Mouse (Mus musculus): Measurements from ENCODE around the gene Tshz2. TPM values are rescaled to one million over a fixed set of nuclear protein-coding genes. Genes with fewer than 3 reads are reported as not detected.
A peak's percentile ranks its signal among the peaks of the same experiment; 100 is the strongest.

Gene Tshz2
- total RNA-seq, 2 experiments from 2014 or later = 39.5 to 51.4 TPM

DNA sequence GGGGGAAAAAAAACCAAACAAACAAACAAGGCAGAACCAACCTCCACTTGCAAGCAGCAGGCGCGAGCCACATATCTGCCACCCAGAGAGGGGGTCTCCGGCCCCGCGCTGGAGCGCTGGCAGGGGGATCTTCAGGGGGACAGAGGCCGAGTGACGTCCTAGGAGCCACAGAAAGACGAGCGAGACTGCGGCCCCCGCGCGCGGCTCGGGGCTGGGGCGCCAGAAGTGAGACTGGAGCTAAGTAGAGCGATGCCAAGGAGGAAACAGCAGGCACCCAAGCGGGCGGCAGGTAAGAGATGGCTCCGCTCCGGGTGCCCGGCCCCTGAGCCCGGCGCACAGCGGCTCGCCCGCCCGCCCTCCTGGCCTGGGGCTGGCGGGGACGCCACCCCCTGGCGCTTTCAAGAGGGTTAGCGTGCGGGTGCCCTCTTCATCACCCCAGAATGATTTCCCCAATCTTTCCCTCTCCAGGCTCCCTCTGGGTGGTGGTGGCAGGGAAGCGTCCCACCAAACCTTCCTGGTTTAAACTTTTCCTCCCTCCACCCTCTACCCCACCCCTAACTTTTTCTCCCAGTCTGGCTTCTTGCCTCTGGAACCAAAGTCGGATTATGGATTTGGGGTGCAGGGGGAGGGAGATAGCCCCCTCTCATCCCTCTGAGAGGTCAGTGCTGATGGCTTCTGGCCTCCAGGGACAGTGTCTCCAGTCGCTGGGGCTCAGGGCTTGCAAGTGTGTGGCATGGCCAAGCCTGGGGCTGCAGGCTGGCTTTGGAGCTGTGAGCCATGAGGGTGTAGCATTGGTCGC is 877 bp downstream of the Tshz2 start:
- DNase-seq = peak; percentile 37 to 54

DNA sequence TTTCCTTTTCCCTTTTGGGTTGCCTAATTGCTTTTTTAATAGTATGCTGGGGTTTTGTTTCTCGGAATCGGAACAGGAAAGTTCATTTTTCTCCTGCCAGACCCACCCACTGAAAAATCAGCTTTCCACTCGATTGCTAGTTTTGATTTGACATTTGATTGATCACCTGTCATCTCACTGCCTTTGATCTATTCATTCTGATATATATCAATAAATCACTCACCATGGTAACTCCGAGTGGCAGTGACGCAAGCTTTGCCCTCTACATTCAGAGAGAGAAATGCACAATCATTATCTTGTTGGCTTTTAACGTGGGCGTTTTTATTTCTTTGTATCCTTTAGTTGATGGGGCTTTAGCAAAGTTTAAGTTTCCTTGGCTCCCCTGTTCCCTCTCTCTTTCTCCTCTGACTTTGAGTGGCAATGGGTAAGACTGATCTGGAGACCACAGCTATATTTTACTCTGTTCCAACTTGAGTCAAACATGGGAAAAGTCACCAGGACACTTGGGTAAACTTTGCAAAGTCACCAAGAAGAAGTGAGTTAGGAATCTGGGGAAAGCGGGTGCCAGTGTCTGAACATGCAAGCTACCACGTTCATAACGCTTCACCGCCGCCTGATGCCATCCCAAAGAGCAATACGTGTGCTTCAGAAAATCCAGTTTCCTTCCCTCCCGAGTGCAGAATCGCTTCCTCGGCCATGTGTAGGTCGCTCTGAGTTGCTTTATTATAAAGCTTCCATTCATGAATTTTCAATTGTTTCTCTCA is 2.0 kb downstream of the Tshz2 start:
- peak in 1 of 2 experiments; percentile 20 for DNase-seq

DNA sequence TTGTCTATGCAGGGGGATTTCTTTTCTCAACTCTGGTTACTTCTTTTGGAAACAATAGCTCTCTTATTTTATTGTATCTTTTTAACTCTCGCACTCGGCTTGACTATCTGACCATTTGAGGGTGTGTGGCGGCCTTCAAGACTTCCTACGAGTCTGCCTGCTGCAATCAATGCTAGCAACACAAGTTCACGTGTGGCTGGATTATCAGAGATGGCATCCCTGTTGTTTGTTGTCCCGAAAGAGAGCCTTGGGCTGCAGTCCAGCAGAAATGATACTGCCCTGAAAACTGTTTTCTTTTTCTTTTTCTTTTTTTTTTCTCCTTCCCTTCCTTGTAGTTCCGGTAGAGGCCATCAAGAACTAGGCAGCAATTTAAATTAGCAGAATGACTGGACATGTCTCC is 2.6 kb downstream of the Tshz2 start:
- DNase-seq = no peak

DNA sequence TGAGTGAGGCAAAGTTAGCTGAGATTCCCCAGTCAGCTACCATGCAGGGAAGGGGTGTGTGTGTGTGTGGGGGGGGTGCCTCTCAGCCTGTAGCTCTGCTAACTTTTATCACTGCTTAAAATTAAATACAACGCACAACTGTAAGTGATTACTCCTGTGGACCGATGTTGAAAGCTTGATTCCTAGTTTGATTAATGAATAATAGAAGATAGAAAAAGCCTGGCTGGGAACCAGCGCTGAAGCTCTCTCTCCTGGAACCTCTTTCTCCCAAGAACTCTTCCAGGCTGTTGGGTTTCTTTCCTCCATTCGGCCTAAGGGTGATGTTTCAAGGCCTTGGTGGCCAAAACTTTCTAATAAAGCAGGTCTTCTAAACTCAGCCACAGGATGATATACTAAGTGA is 3.6 kb downstream of the Tshz2 start:
- no peak for DNase-seq

DNA sequence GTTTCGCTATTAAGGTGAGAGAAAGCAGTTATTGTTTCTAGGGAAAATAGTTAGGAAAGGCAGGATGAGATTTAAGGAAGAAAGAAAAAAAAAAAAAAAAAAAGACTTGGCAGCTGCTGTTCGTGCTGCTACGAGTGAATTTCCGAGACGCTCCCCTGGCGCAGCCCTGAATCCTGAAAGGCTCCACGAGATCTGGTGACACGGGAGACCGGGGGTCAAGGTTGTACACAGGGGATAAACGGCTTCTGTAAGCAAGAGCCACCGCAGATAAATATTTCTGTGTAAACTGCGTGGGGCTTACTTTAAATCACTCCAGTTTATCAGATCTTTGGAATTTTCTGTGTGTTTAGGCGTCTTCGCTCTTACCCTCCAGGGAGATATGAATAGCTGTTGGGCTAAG is 8.7 kb downstream of the Tshz2 start:
- peak in 1 of 2 experiments; percentile 25 for DNase-seq

DNA sequence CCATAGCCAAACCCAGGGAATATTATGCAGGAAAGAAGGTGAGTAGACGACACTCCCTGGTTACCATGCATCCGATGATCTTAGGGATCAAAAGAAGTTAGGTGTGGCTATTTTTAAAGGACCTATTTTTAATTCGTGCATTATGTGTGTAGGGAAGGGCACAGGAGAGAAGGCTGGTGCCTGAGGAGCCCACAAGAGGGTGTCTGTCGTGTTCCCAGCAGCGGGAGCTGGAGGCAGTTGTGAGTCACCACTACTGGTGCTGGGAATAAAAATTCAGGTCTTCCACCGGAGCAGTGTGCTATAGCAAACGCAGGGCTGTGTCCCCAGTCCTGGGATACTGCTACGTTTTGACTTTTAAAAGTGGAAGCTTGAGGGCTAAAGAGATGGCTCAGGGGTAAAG is 9.6 kb downstream of the Tshz2 start:
- DNase-seq = no peak

DNA sequence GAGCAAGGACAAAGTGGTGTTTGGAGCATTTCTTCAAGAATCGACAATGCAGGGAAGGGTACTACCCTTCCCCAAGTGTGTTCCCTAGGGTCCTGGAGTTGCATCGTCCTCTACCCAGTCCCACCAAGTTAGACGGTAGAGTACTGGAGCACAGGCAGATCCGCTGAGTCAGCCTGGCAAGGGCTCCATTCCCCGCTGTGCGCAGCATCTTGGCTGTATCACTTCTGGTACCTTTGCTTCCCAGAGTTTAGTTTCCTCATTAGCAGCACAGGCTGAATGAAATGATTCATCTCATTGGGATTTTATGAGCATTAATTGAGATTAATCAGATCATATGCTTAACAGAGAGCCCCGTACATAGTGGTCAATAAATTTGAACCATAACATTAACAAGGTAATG is 14.3 kb downstream of the Tshz2 start:
- no peak for DNase-seq

DNA sequence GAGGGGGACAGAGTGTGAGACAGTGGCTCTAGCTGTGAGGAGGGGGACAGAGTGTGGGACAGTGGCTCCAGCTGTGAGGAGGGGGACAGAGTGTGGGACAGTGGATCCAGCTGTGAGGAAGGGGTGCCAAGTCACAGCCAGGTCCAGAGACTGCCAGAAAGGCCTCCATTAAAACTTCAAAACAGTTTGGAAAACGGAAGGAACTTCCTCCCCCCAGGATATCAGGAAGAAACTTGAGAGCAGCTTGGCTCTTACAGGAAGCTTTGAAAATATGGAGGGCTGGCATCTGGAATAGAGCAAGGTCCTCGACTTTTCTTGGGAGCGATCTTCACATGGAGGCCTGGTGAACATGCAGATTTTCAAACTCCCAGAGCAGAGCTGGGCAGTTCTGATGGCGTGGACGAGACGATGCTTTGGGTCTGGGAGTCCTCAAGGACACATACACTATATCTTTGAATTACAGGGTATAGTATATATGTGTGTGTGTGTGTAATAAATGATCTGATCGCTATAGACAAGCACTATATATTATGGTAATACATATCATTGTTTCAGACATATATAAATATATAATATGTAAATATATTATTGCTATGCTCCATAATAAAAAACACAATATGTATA is 16.6 kb downstream of the Tshz2 start:
- no peak for DNase-seq

DNA sequence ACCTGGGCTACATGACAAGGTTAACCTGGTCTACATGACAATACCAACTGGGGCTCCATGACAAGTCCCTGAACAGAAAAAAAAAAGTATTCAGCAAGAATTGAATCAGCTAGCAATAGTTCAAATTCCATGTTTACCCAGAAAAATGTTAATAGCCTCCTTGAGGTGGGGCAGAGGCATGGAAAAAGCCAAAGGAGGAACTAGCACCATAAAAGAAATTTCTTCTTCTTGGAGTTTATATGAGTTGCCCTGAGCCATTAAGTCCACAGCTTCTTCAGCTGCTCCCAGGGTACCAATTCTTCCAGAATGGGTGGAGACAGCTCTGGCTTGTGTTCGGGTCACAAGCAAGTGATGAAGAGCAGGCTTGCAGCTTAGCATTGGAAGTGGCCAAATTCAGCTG is 20.5 kb downstream of the Tshz2 start:
- DNase-seq = no peak

DNA sequence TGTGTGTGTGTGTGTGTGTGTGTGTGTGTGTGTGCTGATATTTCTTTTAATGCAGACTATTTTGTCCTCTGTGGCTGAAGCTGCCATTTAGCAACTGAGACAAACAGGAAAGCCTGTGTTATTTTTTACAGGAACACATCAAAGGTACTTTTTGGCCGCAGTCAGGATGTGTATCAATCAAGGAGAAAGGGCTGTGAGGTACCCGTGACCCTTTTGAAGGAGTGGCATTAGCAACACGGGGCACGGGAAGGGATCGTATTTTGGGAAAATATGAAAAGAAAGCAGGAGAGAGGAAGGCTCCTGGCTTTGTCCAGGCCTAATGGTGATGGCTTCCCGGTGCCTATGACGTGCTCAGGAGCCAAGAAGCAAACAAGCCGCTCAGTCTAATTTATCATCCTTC is 31.0 kb downstream of the Tshz2 start:
- DNase-seq = no peak

DNA sequence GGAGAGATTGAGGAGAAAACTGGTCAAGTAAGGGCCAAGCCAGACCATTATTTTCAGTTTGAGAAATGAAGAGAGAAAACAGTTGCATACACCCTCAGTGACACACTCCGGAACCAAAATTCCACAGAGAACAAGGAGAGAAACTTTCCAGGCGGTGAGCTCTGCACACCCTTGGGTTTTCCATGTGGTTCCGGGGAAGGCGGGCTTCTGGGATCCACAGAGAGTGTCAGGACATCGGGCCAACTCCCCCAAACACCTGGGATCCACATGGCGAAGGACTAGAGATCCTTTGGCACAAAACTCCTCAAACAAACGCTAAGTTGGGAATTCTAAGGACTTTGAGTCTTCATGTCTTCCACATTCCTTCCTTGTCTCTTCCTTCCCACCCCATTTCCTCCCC is 38.5 kb downstream of the Tshz2 start:
- DNase-seq = no peak

DNA sequence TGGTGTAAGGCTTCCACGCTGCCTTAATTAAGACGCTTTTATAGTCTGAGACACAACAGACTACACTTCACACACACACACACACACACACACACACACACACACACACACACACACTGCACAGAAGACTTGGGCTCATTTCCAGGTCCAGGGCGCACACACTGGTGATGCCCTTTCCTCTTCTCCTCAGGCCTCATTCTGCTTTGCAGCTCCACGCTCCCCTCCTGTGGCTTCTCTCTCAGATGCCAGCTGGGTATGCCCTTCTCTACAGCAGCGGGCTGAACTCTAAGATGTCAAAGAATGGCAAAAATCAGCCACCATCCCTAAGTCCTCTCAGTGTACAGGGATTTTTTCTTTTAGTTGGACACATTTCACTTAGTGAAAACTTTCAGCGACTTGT is 41.0 kb downstream of the Tshz2 start:
- DNase-seq = no peak

DNA sequence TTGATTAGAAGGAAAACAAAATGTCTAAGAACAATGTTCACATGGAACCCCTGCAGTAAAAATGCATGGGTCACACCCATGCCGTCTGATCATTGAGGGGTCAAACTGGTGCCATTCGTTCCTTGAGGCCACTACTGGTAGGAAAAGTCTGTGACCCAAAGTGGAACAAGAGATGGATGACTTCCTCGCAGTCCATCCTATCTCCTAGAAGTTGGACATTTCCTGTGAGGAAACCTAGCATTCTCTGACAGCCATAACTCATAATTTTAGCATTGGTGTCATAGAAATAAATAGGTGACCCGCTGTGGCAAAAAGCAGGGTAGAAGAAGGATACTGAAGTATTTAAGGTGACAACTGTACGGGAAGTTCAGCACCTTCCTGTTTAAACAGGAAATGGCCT is 41.4 kb downstream of the Tshz2 start:
- DNase-seq = no peak

DNA sequence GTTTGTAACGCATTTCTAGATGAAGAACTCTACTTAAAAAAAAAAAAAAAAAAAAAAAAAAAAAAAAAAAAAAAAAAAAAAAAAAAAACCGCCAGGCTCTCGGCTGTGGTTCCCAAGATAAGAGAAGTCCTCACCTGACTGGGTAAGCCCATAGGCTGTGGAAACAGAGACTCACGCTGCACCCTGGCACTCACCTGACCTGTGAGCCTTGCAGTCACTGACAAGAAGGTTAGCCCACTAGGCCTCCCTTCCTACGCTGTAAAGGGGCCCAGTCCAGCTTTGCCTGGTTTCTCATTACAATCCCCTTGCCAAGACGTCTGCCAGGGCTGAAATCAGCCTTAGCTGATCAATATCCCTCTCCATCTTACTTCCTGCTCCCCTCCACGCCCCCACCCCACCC is 46.5 kb downstream of the Tshz2 start:
- no peak for DNase-seq

DNA sequence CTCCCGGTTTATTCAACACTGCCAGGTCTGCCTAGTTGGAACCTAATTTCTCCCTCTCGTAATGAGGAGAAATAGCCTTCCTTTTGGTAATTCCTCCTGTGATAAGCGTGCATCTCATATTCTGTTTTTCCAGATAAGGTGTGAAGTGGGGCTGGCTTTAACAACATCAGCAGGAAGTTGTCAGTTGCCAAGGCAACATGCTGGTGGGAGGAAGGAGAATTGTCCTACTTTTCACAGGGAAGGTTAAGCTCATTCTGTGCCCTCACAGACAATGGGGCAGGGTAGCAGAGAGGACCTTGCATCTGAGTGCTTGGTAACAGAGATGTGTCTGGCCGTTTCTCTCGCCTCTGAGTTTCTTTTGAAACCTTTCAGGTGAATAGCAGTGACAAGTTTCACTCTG is 47.1 kb downstream of the Tshz2 start:
- no peak for DNase-seq

DNA sequence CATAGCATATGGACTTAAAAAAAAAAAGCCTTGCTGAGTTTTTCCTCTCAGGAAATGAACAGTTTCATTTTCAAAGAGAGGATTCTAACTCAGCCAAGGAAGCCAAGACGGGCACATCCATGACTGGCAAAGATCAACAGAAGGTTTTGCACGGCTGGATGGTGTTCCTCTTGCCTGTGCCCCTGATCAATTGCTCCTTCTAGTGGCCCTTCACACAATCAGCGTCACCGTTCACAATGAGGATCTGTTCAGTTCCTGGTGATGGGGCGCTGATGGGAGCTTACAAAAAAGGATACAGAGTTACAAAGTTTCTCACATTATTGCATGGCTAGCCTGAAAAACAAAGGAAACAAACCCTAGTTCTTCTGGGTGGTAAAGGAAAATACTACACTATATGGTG is 52.4 kb downstream of the Tshz2 start:
- DNase-seq = no peak

DNA sequence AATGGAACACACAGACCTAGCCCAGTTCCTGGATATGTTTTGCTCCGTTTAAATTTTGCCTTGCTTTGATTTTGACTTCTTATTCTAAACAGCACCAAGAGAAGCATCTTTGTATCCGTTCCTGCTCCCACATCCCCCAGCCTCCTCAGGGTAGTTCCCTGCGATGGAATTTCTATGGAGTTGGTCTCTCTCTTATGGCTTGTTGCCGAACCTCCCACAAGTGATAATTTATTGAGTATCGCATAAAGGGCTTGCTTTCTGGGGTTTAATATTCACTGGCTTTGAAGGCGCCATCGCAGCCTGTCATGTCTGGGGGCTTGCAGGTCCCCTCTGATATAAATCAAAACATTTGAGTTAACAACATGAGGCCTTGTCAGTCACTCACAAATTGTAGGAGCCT is 52.9 kb downstream of the Tshz2 start:
- DNase-seq = no peak

DNA sequence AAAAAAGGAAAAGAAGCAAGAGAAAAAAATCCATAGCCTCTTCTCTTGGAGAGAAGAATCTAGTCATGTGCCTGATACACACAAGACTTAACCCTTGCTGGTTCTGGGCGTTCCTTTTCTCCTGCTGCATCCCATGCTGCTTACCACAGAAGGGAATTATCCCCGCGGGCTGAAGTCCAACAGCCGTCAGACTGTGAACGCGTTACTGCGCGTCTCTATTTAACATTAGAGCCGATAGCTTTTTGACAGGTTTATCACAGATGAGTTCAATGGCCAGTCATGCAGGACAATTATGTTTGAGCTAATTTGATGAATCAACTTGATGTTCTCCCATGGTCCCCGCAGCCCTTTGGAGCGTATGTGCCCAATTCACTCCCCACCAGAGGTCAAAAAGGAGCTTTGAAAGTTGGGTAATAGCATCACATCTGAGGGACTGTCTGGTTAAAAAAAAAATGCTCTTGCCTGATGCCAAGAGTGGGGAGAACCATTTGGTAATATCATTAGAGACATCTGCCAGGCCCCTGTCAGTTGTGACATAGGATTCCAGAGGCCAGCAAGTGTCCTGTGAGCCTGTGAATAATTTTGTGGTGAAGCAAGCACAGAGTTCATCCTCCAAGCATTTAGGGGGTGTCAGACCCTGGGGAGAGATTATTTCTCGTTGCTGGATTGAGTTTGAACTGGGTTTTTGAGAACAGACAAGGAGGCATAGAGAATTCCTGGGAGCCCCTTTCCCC is 54.1 kb downstream of the Tshz2 start:
- no peak for DNase-seq

DNA sequence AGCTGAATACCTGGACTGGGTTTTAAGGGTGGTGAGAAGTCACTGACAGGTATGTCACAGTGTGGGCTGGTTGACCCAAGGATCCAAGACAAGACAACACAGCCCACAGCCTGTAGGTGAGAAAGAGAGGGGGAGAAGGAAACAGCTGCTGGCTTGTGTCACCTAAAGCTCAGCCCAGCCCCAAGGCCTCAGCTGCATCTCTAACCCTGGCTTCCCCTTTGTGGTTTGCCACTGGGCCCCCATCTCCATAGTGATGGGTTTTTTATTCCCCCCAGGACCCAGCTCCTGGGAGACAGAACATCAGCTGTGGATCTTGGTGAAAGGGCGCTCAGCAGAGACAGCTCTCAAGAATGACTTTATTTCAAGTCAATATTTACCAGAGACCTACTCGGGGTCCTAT is 57.2 kb downstream of the Tshz2 start:
- DNase-seq = no peak

DNA sequence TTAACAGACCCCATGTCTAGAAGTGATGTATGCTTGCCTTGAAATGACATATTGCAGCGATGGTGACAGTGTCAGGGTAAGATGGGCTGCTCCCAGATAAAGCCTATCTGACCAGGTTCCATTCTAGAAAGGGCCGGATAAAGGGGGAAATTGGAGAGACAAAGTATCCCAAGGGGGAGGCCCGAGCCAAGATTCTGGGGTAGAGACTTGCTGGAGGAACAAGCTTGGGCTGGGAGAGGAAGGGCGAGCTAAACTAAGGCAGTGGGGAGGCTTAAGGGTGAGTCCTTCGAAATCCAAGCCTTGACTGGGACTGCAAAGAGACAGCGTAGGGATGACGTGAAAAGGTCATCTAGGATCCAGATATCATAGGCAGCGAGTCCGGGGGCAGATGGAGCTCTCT is 61.7 kb downstream of the Tshz2 start:
- no peak for DNase-seq

DNA sequence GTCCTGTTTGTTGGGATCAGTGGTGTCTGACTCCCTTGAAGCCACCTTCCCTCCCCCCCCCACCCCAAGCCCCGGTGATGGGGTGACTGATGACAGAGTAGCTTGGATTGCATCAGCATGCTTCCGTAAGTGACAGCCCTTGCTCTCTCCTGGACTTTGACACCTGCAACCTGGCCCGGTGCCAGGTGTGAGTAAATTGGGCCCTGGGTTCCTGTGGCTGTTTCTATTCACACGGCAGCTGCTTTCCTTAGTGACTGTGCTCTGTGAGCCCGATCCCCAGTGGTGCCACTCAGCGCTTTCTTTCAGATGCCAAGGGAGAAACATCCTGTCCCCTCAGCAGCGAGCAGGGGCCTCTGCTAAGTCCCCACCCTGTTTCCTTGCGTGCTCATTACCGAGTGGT is 62.2 kb downstream of the Tshz2 start:
- DNase-seq = no peak

DNA sequence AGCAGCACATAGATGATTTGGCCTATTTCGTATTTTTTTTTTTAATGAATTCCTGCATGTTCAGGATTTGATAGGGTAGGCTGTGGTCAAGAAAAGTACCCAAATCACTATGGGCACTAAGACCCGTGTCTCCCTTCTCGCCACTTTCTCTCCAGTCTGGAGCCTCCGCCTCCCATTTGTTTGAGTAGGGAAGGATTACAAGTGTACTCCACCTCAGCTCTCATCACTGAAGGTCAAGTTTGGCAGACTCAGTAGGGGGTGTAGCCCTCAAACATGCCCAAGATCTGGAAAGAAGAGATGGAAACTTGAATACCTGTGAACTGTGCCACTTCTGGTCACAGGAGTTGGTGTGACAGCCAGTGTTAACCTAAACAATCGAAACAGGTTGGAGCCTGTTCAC is 66.3 kb downstream of the Tshz2 start:
- DNase-seq = no peak
